Mouse (Mus musculus) lung, adult 2 months (tissue): ENCODE measurements at regions not wholly inside any gene's neighbourhood (a gene's known extent, or its start where the extent isn't known, plus 50 kb on each side); places are given as distances from the start of the nearest gene placed in this dataset.

Source experiments
- CTCF ChIP-seq: fragments of 200-500 bp; IDR thresholded peaks from 2 replicates; pipeline ENCODE4 v1.5.1; 2011; ENCODE audit warnings: mild to moderate bottlenecking, low read length, control low read depth; ENCODE audit not compliant: insufficient read depth
- POLR2A ChIP-seq: fragments of 200-500 bp; IDR thresholded peaks from 2 replicates; pipeline ENCODE4 v1.6.1; 2011; ENCODE audit warnings: low read depth, mild to moderate bottlenecking, control low read depth, low read length, borderline replicate concordance; ENCODE audit errors: extremely low read depth

- TF ChIP-seq CTCF (no peak), POLR2A (no peak)
Measured at GRCm38 (mm10) chr14:60451216-60451615, 78.2 kb downstream of the Amer2 start.
